Mouse (Mus musculus): ENCODE data around the gene Hmgxb4.

Hmgxb4 gene

GRCm38 (mm10) chr8:75018274-75018972 is 25.3 kb downstream of the Hmgxb4 start:
- DNase-seq (ENCODE audit: low spot score in 2 of 2): no peak

- no peak for DNase-seq (ENCODE audit: low spot score in 2 of 2)
Observed at GRCm38 (mm10) chr8:75023660-75024316, 30.6 kb downstream of the Hmgxb4 start.

GRCm38 (mm10) chr8:75025809-75026208 is 32.7 kb downstream of the Hmgxb4 start:
- no peak for DNase-seq (ENCODE audit: low spot score in 2 of 2)

- DNase-seq (ENCODE audit: low spot score in 2 of 2): no peak
Observed at GRCm38 (mm10) chr8:75030453-75031024, 37.4 kb downstream of the Hmgxb4 start.

- no peak for DNase-seq (ENCODE audit: low spot score in 2 of 2)
Observed at GRCm38 (mm10) chr8:75032961-75033360, 39.8 kb downstream of the Hmgxb4 start.

- peak; percentile 94 to 96 for DNase-seq (ENCODE audit: low spot score in 2 of 2)
Observed at GRCm38 (mm10) chr8:75033511-75034243, 40.5 kb downstream of the Hmgxb4 start, which contains the start of gene Tom1. Tom1 (plus strand) TSS chr8:75033705.

- DNase-seq (ENCODE audit: low spot score in 2 of 2): no peak
Observed at GRCm38 (mm10) chr8:75034285-75034684, 41.1 kb downstream of the Hmgxb4 start.

GRCm38 (mm10) chr8:75035640-75036039 is 42.5 kb downstream of the Hmgxb4 start:
- no peak for DNase-seq (ENCODE audit: low spot score in 2 of 2)

- DNase-seq (ENCODE audit: low spot score in 2 of 2): no peak
Observed at GRCm38 (mm10) chr8:75038497-75038896, 45.3 kb downstream of the Hmgxb4 start.

GRCm38 (mm10) chr8:75039754-75040153 is 46.6 kb downstream of the Hmgxb4 start:
- DNase-seq (ENCODE audit: low spot score in 2 of 2): peak in 1 of 2 experiments; percentile 20

- DNase-seq (ENCODE audit: low spot score in 2 of 2): no peak
Observed at GRCm38 (mm10) chr8:75042171-75042570, 49.0 kb downstream of the Hmgxb4 start.

- no peak for DNase-seq (ENCODE audit: low spot score in 2 of 2)
Observed at GRCm38 (mm10) chr8:75042974-75043373, 49.8 kb downstream of the Hmgxb4 start.

- DNase-seq (ENCODE audit: low spot score in 2 of 2): no peak
Observed at GRCm38 (mm10) chr8:75046303-75046702, 53.1 kb downstream of the Hmgxb4 start.

- no peak for DNase-seq (ENCODE audit: low spot score in 2 of 2)
Observed at GRCm38 (mm10) chr8:75047784-75048183, 54.6 kb downstream of the Hmgxb4 start.

GRCm38 (mm10) chr8:75053342-75053741 is 60.2 kb downstream of the Hmgxb4 start:
- no peak for DNase-seq (ENCODE audit: low spot score in 2 of 2)

- no peak for DNase-seq (ENCODE audit: low spot score in 2 of 2)
Observed at GRCm38 (mm10) chr8:75055673-75056072, 62.5 kb downstream of the Hmgxb4 start.

- DNase-seq (ENCODE audit: low spot score in 2 of 2): no peak
Observed at GRCm38 (mm10) chr8:75060022-75060421, 66.9 kb downstream of the Hmgxb4 start.

- no peak for DNase-seq (ENCODE audit: low spot score in 2 of 2)
Observed at GRCm38 (mm10) chr8:75060815-75061214, 67.7 kb downstream of the Hmgxb4 start.

- DNase-seq (ENCODE audit: low spot score in 2 of 2): no peak
Observed at GRCm38 (mm10) chr8:75063290-75063689, 70.1 kb downstream of the Hmgxb4 start.

GRCm38 (mm10) chr8:75064790-75065189 is 71.6 kb downstream of the Hmgxb4 start:
- no peak for DNase-seq (ENCODE audit: low spot score in 2 of 2)

GRCm38 (mm10) chr8:75067287-75067686 is 74.1 kb downstream of the Hmgxb4 start:
- DNase-seq (ENCODE audit: low spot score in 2 of 2): no peak

- DNase-seq (ENCODE audit: low spot score in 2 of 2): no peak
Observed at GRCm38 (mm10) chr8:75070297-75070696, 77.1 kb downstream of the Hmgxb4 start.

Data from spleen, postnatal 36 days (tissue).